Mouse (Mus musculus): ENCODE measurements around the gene Rai2. TPM values are rescaled to one million over a fixed set of nuclear protein-coding genes. Genes with fewer than 3 reads are reported as not detected.

Rai2 gene
- total RNA-seq, 2 experiments from 2014 or later, result 7.3 to 15.4 TPM

DNA sequence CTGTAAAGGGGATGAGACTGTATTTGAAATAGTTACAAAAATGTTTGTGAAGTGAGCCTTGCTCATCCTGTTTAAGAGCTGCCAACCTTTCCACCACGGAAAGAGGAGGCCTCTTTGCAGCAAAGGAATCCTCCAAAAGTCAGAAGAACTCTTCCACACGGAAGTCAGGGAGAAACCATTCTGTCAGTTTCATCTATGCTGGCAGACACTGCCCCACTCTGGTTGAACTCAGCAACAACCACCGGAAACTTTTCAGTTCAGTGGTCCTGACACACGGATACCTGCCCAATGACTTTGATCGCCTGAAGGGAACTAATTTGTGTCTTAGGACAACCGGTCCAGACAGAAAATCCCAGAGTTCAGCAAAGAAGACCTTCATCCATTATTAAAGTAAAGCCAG lies 73.3 kb downstream of the Rai2 start:
- peak; percentile 23 to 28 for DNase-seq (ENCODE audit: low spot score in 2 of 2)

DNA sequence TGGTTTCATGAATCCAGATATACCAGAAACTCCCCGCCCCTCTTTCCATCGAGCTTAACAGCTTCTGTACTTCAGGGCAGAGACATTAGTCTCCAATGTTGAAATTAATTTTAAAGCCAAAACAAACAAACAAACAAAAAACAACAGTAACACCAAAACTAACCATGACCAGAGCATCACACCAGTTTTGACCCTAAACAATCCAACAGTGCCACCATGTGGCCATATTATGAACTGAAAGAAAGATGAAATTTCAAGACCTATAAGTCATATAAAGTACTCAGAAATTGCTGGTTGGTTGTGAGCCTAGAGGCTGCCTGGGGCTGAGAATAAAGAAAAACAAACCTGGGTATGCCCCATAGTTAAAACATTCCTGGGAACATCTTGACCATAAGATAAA lies 109.3 kb downstream of the Rai2 start:
- peak in 1 of 2 experiments; percentile 52 for DNase-seq (ENCODE audit: low spot score in 2 of 2)
